Mouse (Mus musculus) forebrain, embryonic 16.5 days (tissue): ENCODE measurements at regions not wholly inside any gene's neighbourhood (a gene's known extent, or its start where the extent isn't known, plus 50 kb on each side); places are given as distances from the start of the nearest gene placed in this dataset.
A peak's percentile ranks its signal among the peaks of the same experiment; 100 is the strongest.

Source experiments
- ATAC-seq: fragments of 200-750 bp; cut with Nextera tagmentation; 2 replicates; pipeline ENCODE4 v1.8.0; 2017; ENCODE audit warnings: mild to moderate bottlenecking, moderate library complexity
- H3K27ac ChIP-seq: fragments of 300-500 bp; sonication (generic); 2 replicates; pipeline ENCODE4 v1.5.1; 2014; ENCODE audit warnings: low read length, control low read depth
- H3K27me3 ChIP-seq: fragments of 300-500 bp; sonication (generic); replicated peaks from 2 replicates; pipeline ENCODE4 v1.6.1; 2014; ENCODE audit warnings: low read length; ENCODE audit not compliant: control insufficient read depth, insufficient read depth
- H3K36me3 ChIP-seq: fragments of 300-500 bp; sonication (generic); 2 replicates; pipeline ENCODE4 v1.6.1; 2014; ENCODE audit not compliant: control insufficient read depth, insufficient read depth
- H3K4me1 ChIP-seq: fragments of 300-500 bp; sonication (generic); replicated peaks from 2 replicates; pipeline ENCODE4 v1.6.1; 2014; ENCODE audit warnings: low read length; ENCODE audit not compliant: control insufficient read depth, insufficient read depth
- H3K4me2 ChIP-seq: fragments of 300-500 bp; sonication (generic); 2 replicates; pipeline ENCODE4 v1.6.1; 2014; ENCODE audit warnings: mild to moderate bottlenecking, low read length, control low read depth
- H3K4me3 ChIP-seq: fragments of 300-500 bp; sonication (generic); replicated peaks from 2 replicates; pipeline ENCODE4 v1.5.1; 2014; ENCODE audit warnings: mild to moderate bottlenecking, low read length, control low read depth
- H3K9ac ChIP-seq: fragments of 300-500 bp; sonication (generic); replicated peaks from 2 replicates; pipeline ENCODE4 v1.6.1; 2014; ENCODE audit warnings: low read depth, low read length, control low read depth
- H3K9me3 ChIP-seq: fragments of 300-500 bp; sonication (generic); 2 replicates; pipeline ENCODE4 v1.6.1; 2016; ENCODE audit warnings: low read length; ENCODE audit not compliant: control insufficient read depth
- WGBS: fragments of 180-500 bp; shearing (Covaris S2); extraction: QIAGEN DNeasy Blood & Tissue Kit; methylation state at CpG from one replicate; pipeline ENCODE4 v1.1.7; 2014; 5-methylcytosine and 5-hydroxymethylcytosine counted together

- no peak overlapping the region for H3K4me3 ChIP-seq
- no peaks in the 10 kb centered on the region for H3K9me3 ChIP-seq
- H3K4me1 ChIP-seq: no peaks in the 10 kb centered on the region
- WGBS: 95% methylated on average over 2 of the region's 2 CpGs
- H3K27ac ChIP-seq: no peak overlapping the region
- H3K9ac ChIP-seq: no peak overlapping the region
- ATAC-seq: no peak
- no peaks in the 10 kb centered on the region for H3K36me3 ChIP-seq
- no peak overlapping the region for H3K4me2 ChIP-seq
- H3K27me3 ChIP-seq: no peaks in the 10 kb centered on the region
Observed at GRCm38 (mm10) chr5:75320536-75320935, 168.4 kb downstream of the Pdgfra start.

GRCm38 (mm10) chr5:75334050-75334449 lies 182.0 kb downstream of the Pdgfra start:
- WGBS: 95% methylated on average over 3 of the region's 3 CpGs
- Histone ChIP-seq H3K9ac (no peak overlapping the region), H3K4me1 (0 out of 2 replicates have a peak, but pooled peaks cover 4% of the 10 kb centered on the region), H3K4me3 (no peak overlapping the region), H3K27ac (no peak overlapping the region), H3K36me3 (no peaks in the 10 kb centered on the region), H3K4me2 (no peak overlapping the region), H3K9me3 (no peaks in the 10 kb centered on the region), H3K27me3 (no peaks in the 10 kb centered on the region; the same call in 1 of the 2 replicates)
- ATAC-seq: no peak

- no peaks in the 10 kb centered on the region for H3K36me3 ChIP-seq
- no peaks in the 10 kb centered on the region; the same call in 1 of the 2 replicates for H3K27me3 ChIP-seq
- H3K27ac ChIP-seq: no peak overlapping the region
- H3K4me2 ChIP-seq: no peak overlapping the region
- H3K9ac ChIP-seq: no peak overlapping the region
- 0 out of 2 replicates have a peak, but pooled peaks cover 4% of the 10 kb centered on the region for H3K4me1 ChIP-seq
- WGBS: 44% methylated on average over 11 of the region's 11 CpGs
- ATAC-seq: 0 out of 2 replicates have a peak, but pooled peaks have one; percentile 20
- H3K4me3 ChIP-seq: no peak overlapping the region
- H3K9me3 ChIP-seq: no peaks in the 10 kb centered on the region
Observed at GRCm38 (mm10) chr5:75336454-75336853, 184.4 kb downstream of the Pdgfra start.

- 76% methylated on average over 11 of the region's 11 CpGs for WGBS
- no peaks in the 10 kb centered on the region for H3K36me3 ChIP-seq
- ATAC-seq: no peak
Observed at GRCm38 (mm10) chr5:75338439-75338838, 186.3 kb downstream of the Pdgfra start.

GRCm38 (mm10) chr5:75342599-75342998 lies 190.5 kb downstream of the Pdgfra start:
- 92% methylated on average over 7 of the region's 7 CpGs for WGBS
- no peaks in the 10 kb centered on the region for H3K4me1 ChIP-seq
- no peak overlapping the region for H3K9ac ChIP-seq
- no peak overlapping the region for H3K27ac ChIP-seq
- no peak overlapping the region for H3K4me3 ChIP-seq
- no peaks in the 10 kb centered on the region for H3K36me3 ChIP-seq
- peaks cover 16% of the 10 kb centered on the region for H3K27me3 ChIP-seq
- H3K4me2 ChIP-seq: no peak overlapping the region
- H3K9me3 ChIP-seq: no peaks in the 10 kb centered on the region
- no peak for ATAC-seq

More at GRCm38 (mm10) chr5:75338439-75338838, 186.3 kb downstream of the Pdgfra start:
- H3K9me3 ChIP-seq: no peaks in the 10 kb centered on the region
- H3K4me2 ChIP-seq: no peak overlapping the region
- H3K4me3 ChIP-seq: no peak overlapping the region
- H3K27ac ChIP-seq: no peak overlapping the region
- peaks cover 8% of the 10 kb centered on the region for H3K27me3 ChIP-seq
- H3K9ac ChIP-seq: no peak overlapping the region
- 0 out of 2 replicates have a peak, but pooled peaks cover 4% of the 10 kb centered on the region for H3K4me1 ChIP-seq

GRCm38 (mm10) chr5:75346836-75347773 lies 195.0 kb downstream of the Pdgfra start:
- peaks cover 39% of the 10 kb centered on the region for H3K27me3 ChIP-seq

GRCm38 (mm10) chr5:75347774-75348116 lies 195.7 kb downstream of the Pdgfra start:
- ATAC-seq: no peak
- 12% methylated on average over 5 of the region's 5 CpGs for WGBS
- Histone ChIP-seq H3K36me3 (no peaks in the 10 kb centered on the region), H3K4me1 (no peaks in the 10 kb centered on the region), H3K9ac (no peak overlapping the region), H3K4me3 (no peak overlapping the region), H3K9me3 (no peaks in the 10 kb centered on the region), H3K27ac (no peak overlapping the region), H3K4me2 (no peak overlapping the region), H3K27me3 (peaks cover 42% of the 10 kb centered on the region)

More at GRCm38 (mm10) chr5:75346836-75347773, 195.0 kb downstream of the Pdgfra start:
- no peaks in the 10 kb centered on the region for H3K9me3 ChIP-seq
- H3K4me1 ChIP-seq: no peaks in the 10 kb centered on the region
- no peaks in the 10 kb centered on the region for H3K36me3 ChIP-seq
- H3K4me3 ChIP-seq: no peak overlapping the region
- WGBS: 6% methylated on average over 11 of the region's 11 CpGs
- no peak overlapping the region for H3K27ac ChIP-seq
- no peak overlapping the region for H3K4me2 ChIP-seq
- H3K9ac ChIP-seq: no peak overlapping the region
- ATAC-seq: peak; percentile 54

GRCm38 (mm10) chr5:75355266-75355665 lies 203.2 kb downstream of the Pdgfra start:
- no peak for ATAC-seq
- Histone ChIP-seq H3K9me3 (no peaks in the 10 kb centered on the region), H3K27ac (no peak overlapping the region), H3K9ac (no peak overlapping the region), H3K27me3 (peaks cover 19% of the 10 kb centered on the region), H3K4me2 (no peak overlapping the region), H3K4me1 (no peaks in the 10 kb centered on the region), H3K4me3 (no peak overlapping the region), H3K36me3 (no peaks in the 10 kb centered on the region)
- WGBS: 20% methylated on average over 1 of the region's 1 CpGs

GRCm38 (mm10) chr5:75358869-75359268 lies 206.8 kb downstream of the Pdgfra start:
- WGBS: 84% methylated on average over 5 of the region's 5 CpGs
- Histone ChIP-seq H3K4me3 (no peak overlapping the region), H3K27ac (no peak overlapping the region), H3K36me3 (no peaks in the 10 kb centered on the region), H3K4me1 (no peaks in the 10 kb centered on the region), H3K9ac (no peak overlapping the region), H3K9me3 (no peaks in the 10 kb centered on the region), H3K27me3 (peaks cover 3% of the 10 kb centered on the region; the same call in 1 of the 2 replicates), H3K4me2 (no peak overlapping the region)
- ATAC-seq: no peak
